Mouse (Mus musculus) neural tube, embryonic 14.5 days (tissue): Measurements from ENCODE around the gene Lrrc31. TPM values are rescaled to one million over a fixed set of nuclear protein-coding genes. Genes with fewer than 3 reads are reported as not detected.
A peak's percentile ranks its signal among the peaks of the same experiment; 100 is the strongest.

Experiments
- ATAC-seq: fragments of 200-750 bp; cut with Nextera tagmentation; 2 replicates; pipeline ENCODE4 v1.8.0; 2017; ENCODE audit warnings: low read depth, mild to moderate bottlenecking, moderate TSS enrichment, moderate library complexity
- H3K27ac ChIP-seq: fragments of 300-500 bp; sonication (generic); 2 replicates; pipeline ENCODE4 v1.5.1; 2014; ENCODE audit warnings: low read depth, mild to moderate bottlenecking, control low read depth, low read length, moderate library complexity, mixed read lengths
- H3K27me3 ChIP-seq: fragments of 300-500 bp; sonication (generic); 2 replicates; pipeline ENCODE4 v1.6.1; 2014; ENCODE audit warnings: low read length; ENCODE audit not compliant: control insufficient read depth, insufficient read depth
- H3K36me3 ChIP-seq: fragments of 300-500 bp; sonication (generic); 2 replicates; pipeline ENCODE4 v1.6.1; 2014; ENCODE audit warnings: low read length, mixed read lengths; ENCODE audit not compliant: control insufficient read depth, insufficient read depth
- H3K4me1 ChIP-seq: fragments of 300-500 bp; sonication (generic); 2 replicates; pipeline ENCODE4 v1.6.1; 2014; ENCODE audit warnings: low read length; ENCODE audit not compliant: control insufficient read depth, insufficient read depth
- H3K4me2 ChIP-seq: fragments of 300-500 bp; sonication (generic); 2 replicates; pipeline ENCODE4 v1.6.1; 2014; ENCODE audit warnings: mild to moderate bottlenecking, low read depth, low read length, control low read depth
- H3K4me3 ChIP-seq: fragments of 300-500 bp; sonication (generic); 2 replicates; pipeline ENCODE4 v1.5.1; 2014; ENCODE audit warnings: low read depth, low read length, control low read depth, mixed read lengths
- H3K9ac ChIP-seq: fragments of 300-500 bp; sonication (generic); replicated peaks from 2 replicates; pipeline ENCODE4 v1.6.1; 2014; ENCODE audit warnings: low read depth, mild to moderate bottlenecking, control low read depth, low read length, mixed read lengths
- H3K9me3 ChIP-seq: fragments of 300-500 bp; sonication (generic); 2 replicates; pipeline ENCODE4 v1.6.1; 2016; ENCODE audit warnings: low read length; ENCODE audit not compliant: control insufficient read depth
- WGBS: fragments of 180-500 bp; shearing (Covaris S2); extraction: QIAGEN DNeasy Blood & Tissue Kit; methylation state at CpG from one replicate; pipeline ENCODE4 v1.1.7; 2014; 5-methylcytosine and 5-hydroxymethylcytosine counted together
- polyA plus RNA-seq: library from polyadenylated mRNA; unstranded; fragments of >200 nt; fragmentation: Nextera tagmentation; extraction: Ambion mirVana; gene quantifications from 2 replicates; pipeline ENCODE4 v1.2.1, GENCODE M21; 2014

The Lrrc31 gene
- polyA plus RNA-seq, 1 experiment from 2014 or later = not detected

GRCm38 (mm10) chr3:30650062-30650841 lies 49.4 kb downstream of the Lrrc31 start:
- no peak overlapping the region for H3K27ac ChIP-seq
- H3K27me3 ChIP-seq = peaks cover 7% of the 10 kb centered on the region; the same call in 1 of the 2 replicates
- peak; percentile 88 for ATAC-seq
- peaks cover 6% of the 10 kb centered on the region; the same call in 1 of the 2 replicates for H3K4me1 ChIP-seq
- H3K9ac ChIP-seq = peak overlapping the region; percentile 26; the same call in 1 of the 2 replicates
- WGBS = under 1% methylated on average over 41 of the region's 41 CpGs
- no peaks in the 10 kb centered on the region for H3K36me3 ChIP-seq
- peak overlapping the region; percentile 89 for H3K4me2 ChIP-seq
- H3K4me3 ChIP-seq = peak overlapping the region; percentile 40
- H3K9me3 ChIP-seq = no peaks in the 10 kb centered on the region

DNA sequence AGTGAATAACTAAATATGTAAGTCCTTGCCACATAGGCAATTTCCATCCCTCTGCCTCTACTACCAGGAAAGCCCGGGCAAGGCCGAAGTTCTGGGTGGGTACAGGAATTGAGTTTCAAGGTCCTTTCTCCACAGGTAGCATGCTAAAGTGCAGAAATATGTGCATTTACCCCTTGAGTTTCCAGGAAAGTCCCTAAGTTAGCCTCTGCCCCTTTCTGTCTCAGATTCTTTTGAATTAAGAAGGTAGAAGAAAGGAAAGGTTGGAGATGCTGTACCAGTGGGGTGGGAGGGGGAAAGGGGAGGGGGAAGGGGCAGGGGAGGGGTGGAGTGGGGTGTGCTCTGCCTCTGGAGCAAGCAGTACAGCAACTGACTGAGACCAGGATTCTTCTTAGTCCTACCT lies 51.2 kb downstream of the Lrrc31 start:
- Histone ChIP-seq H3K9ac (no peak overlapping the region), H3K4me3 (no peak overlapping the region), H3K4me2 (no peak overlapping the region), H3K4me1 (peaks cover 6% of the 10 kb centered on the region; the same call in 1 of the 2 replicates), H3K27ac (no peak overlapping the region), H3K36me3 (no peaks in the 10 kb centered on the region), H3K27me3 (peaks cover 7% of the 10 kb centered on the region; the same call in 1 of the 2 replicates), H3K9me3 (no peaks in the 10 kb centered on the region)
- WGBS = 83% methylated on average over 2 of the region's 2 CpGs
- no peak for ATAC-seq

DNA sequence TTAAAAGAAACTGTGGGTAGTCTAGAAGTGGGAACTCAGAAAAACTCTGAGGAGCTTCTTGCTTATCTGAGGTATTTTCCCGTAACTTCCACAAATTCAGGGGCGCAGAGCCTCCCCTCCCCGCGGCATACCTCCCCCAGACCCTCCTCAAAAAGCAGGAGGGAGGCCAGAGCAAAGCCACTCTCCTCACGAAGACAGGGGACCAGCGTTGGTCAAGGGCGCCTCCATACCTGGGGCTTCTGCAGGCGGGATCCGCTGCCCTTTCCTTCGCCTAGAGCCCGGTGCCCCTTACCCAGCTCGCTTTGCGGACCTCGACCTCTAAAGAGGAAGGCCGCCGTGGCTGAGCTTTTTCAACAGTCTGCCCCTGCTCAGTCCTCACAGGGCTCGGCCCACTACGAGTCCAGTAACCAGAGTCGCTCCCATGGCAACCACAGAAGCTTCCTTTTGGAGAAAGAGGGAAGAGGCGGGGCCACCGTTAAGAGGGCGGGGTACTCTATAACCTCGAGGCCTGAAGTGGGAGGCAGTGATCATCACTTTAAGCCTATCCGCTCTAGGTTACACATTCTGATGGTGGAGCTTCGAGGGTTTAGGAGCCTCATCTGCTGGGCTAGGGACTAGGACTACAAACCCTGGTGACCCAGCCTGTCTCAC lies 52.1 kb downstream of the Lrrc31 start, which contains the start of gene Lrrc34:
Gene Lrrc34, minus strand, starts transcription at position 430 of the 651 bp plus-strand sequence.
- 2% methylated on average over 25 of the region's 25 CpGs for WGBS
- Histone ChIP-seq H3K9ac (peak within 1 kb of the TSS; percentile 22; the same call in 1 of the 2 replicates), H3K36me3 (no peaks in the 10 kb centered on the region), H3K4me3 (peak within 1 kb of the TSS; percentile 26; the same call in 1 of the 2 replicates), H3K27ac (no peak within 1 kb of the TSS), H3K9me3 (no peaks in the 10 kb centered on the region), H3K27me3 (peaks cover 7% of the 10 kb centered on the region; the same call in 1 of the 2 replicates), H3K4me1 (peaks cover 6% of the 10 kb centered on the region; the same call in 1 of the 2 replicates), H3K4me2 (peak within 1 kb of the TSS; percentile 56)
- ATAC-seq = peak; percentile 85; the same call in 1 of the 2 replicates

GRCm38 (mm10) chr3:30646761-30647160 lies 52.9 kb downstream of the Lrrc31 start:
- no peak overlapping the region for H3K4me3 ChIP-seq
- no peak overlapping the region for H3K9ac ChIP-seq
- H3K27me3 ChIP-seq = peaks cover 7% of the 10 kb centered on the region; the same call in 1 of the 2 replicates
- WGBS = 44% methylated on average over 8 of the region's 8 CpGs
- no peak for ATAC-seq
- no peak overlapping the region for H3K4me2 ChIP-seq
- no peaks in the 10 kb centered on the region for H3K36me3 ChIP-seq
- peaks cover 6% of the 10 kb centered on the region; the same call in 1 of the 2 replicates for H3K4me1 ChIP-seq
- no peak overlapping the region for H3K27ac ChIP-seq
- no peaks in the 10 kb centered on the region for H3K9me3 ChIP-seq

GRCm38 (mm10) chr3:30644207-30644606 lies 55.4 kb downstream of the Lrrc31 start, which contains the start of gene Lrriq4:
Gene Lrriq4 (plus strand): TSS chr3:30644507.
- Histone ChIP-seq H3K9ac (no peak within 1 kb of the TSS), H3K4me3 (no peak within 1 kb of the TSS), H3K9me3 (no peaks in the 10 kb centered on the region), H3K4me1 (no peaks in the 10 kb centered on the region), H3K27ac (no peak within 1 kb of the TSS), H3K4me2 (no peak within 1 kb of the TSS), H3K27me3 (0 out of 2 replicates have a peak, but pooled peaks cover 1% of the 10 kb centered on the region), H3K36me3 (no peaks in the 10 kb centered on the region)
- WGBS = 84% methylated on average over 2 of the region's 2 CpGs
- ATAC-seq = no peak

GRCm38 (mm10) chr3:30635629-30636028 lies 64.0 kb downstream of the Lrrc31 start:
- no peak for ATAC-seq
- H3K27ac ChIP-seq = no peak overlapping the region
- H3K4me1 ChIP-seq = no peaks in the 10 kb centered on the region
- no peaks in the 10 kb centered on the region for H3K36me3 ChIP-seq
- no peak overlapping the region for H3K9ac ChIP-seq
- WGBS = 88% methylated on average over 4 of the region's 4 CpGs
- H3K27me3 ChIP-seq = no peaks in the 10 kb centered on the region
- H3K4me2 ChIP-seq = no peak overlapping the region
- H3K4me3 ChIP-seq = no peak overlapping the region
- no peaks in the 10 kb centered on the region for H3K9me3 ChIP-seq

DNA sequence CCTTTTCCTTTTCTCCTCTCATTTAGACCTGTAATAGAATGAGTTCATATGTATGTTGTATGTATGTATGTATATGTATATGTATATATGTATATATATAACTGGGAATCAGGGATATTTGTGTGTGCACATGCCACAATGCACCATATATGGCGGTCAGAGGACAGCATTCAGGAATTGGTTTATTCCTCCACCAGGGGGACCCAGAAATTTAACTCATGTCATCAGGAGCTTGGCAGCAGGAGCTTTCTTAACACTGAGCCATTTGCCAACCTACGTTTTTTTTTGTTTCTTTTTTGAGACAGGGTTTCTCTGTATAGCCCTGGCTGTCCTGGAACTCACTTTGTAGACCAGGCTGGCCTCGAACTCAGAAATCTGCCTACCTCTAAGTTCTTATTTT lies 66.0 kb downstream of the Lrrc31 start:
- Histone ChIP-seq H3K27ac (no peak overlapping the region), H3K9me3 (no peaks in the 10 kb centered on the region), H3K4me1 (no peaks in the 10 kb centered on the region), H3K4me3 (no peak overlapping the region), H3K9ac (no peak overlapping the region), H3K36me3 (no peaks in the 10 kb centered on the region), H3K4me2 (no peak overlapping the region), H3K27me3 (no peaks in the 10 kb centered on the region)
- 71% methylated on average over 3 of the region's 3 CpGs for WGBS
- no peak for ATAC-seq
